In the genomic region with DNA sequence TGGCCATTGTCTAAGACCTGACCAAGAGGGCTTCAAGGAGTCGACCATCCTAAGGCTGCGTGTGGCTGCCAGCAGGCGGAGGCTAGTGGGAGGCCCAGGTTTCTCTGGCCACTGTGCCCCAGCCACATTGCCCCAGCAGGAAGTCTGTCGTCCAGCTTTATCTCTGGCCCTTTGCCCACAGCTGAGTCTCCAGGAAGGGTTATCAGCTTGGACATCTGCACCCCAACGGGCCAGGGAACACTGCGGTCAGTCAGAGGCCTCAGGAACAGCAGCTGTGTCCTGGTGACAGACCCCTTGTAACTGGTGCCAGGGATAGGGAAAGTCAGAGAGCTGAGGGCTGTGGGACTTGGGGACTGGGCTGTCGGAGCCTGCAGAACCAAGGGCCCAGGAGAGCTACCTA, we compare ENCODE assay signal across 9 mouse cellular contexts.
DNase-seq lines count a peak whose midpoint lies in the region; ATAC-seq and TF ChIP-seq lines count a peak whose summit lies in the region.
"Had no signal": no experiment of that assay in that cellular context is flagged by ENCODE, and none has a peak within 500 bp of the region (broad histone marks: within the 10 kb centered on the region; RNA-seq: fewer than 3 reads in every experiment).

No protein-coding gene starts in this region.

- H3K4me2 ChIP-seq in midbrain, postnatal 0 days (ENCODE audit: low read depth, low read length, poor library complexity, severe bottlenecking): no peak overlapping the region
- H3K4me2 ChIP-seq in liver, embryonic 16.5 days (ENCODE audit: low read depth, low read length): peak overlapping the region; percentile 88

- TF ChIP-seq CTCF in midbrain, postnatal 0 days (IDR thresholded peaks at IDR 0.05): no peak

- H3K4me1 ChIP-seq in midbrain, embryonic 10.5 days: peaks cover 95% of the 10 kb centered on the region
- peaks cover 4% of the 10 kb centered on the region; the same call in 1 of the 2 replicates for H3K4me1 ChIP-seq in midbrain, postnatal 0 days (ENCODE audit: insufficient read depth, low read length)
- peaks cover 91% of the 10 kb centered on the region for H3K4me1 ChIP-seq in liver, embryonic 16.5 days (ENCODE audit: control insufficient read depth, low read depth, low read length)

- 72% methylated on average over 7 of the region's 7 CpGs for WGBS in midbrain, embryonic 10.5 days
- WGBS in midbrain, postnatal 0 days: 69% methylated on average over 7 of the region's 7 CpGs
- 10% methylated on average over 7 of the region's 7 CpGs for WGBS in liver, embryonic 16.5 days (ENCODE audit: insufficient replicate concordance)

- intact Hi-C loops in heart, postnatal 36 days (cut with DNase I): loop anchor here (5.0 kb wide), 1 partner anchor 88 kb away; no protein-coding TSS in a partner anchor

- no peak overlapping the region for H3K9ac ChIP-seq in midbrain, postnatal 0 days (replicated peaks; ENCODE audit: low read length, poor library complexity, severe bottlenecking)
- H3K9ac ChIP-seq in liver, embryonic 16.5 days (ENCODE audit: low read depth, low read length): peak overlapping the region; percentile 80
- H3K9ac ChIP-seq: stomach, embryonic 15.5 days had no signal

- H3K4me3 ChIP-seq in midbrain, embryonic 10.5 days: no peak overlapping the region
- H3K4me3 ChIP-seq in midbrain, postnatal 0 days (ENCODE audit: low read depth, low read length): no peak overlapping the region
- H3K4me3 ChIP-seq in liver, embryonic 16.5 days (ENCODE audit: low read depth, low read length): peak overlapping the region; percentile 67
- H3K4me3 ChIP-seq: stomach, embryonic 15.5 days had no signal

- H3K9me3 ChIP-seq in midbrain, embryonic 10.5 days (replicated peaks): no peaks in the 10 kb centered on the region
- H3K9me3 ChIP-seq in midbrain, postnatal 0 days (ENCODE audit: low read length): no peaks in the 10 kb centered on the region
- no peaks in the 10 kb centered on the region for H3K9me3 ChIP-seq in liver, embryonic 16.5 days (replicated peaks; ENCODE audit: control insufficient read depth, low read length)
- H3K9me3 ChIP-seq: stomach, embryonic 15.5 days had no signal

- ATAC-seq in midbrain, postnatal 0 days (ENCODE audit: low FRiP score): no peak
- peak; percentile 12 for ATAC-seq in liver, embryonic 16.5 days (ENCODE audit: low read depth)
- no peak for ATAC-seq in activated CD4-positive, CD25-positive, alpha-beta regulatory T cell, adult 4 months

- H3K36me3 ChIP-seq in midbrain, embryonic 10.5 days: no peaks in the 10 kb centered on the region
- no peaks in the 10 kb centered on the region for H3K36me3 ChIP-seq in midbrain, postnatal 0 days (ENCODE audit: insufficient read depth, low read length)
- no peaks in the 10 kb centered on the region for H3K36me3 ChIP-seq in liver, embryonic 16.5 days (ENCODE audit: control insufficient read depth, insufficient read depth)
- H3K36me3 ChIP-seq: stomach, embryonic 15.5 days had no signal

- H3K27me3 ChIP-seq in midbrain, embryonic 10.5 days (ENCODE audit: low read depth, poor library complexity, severe bottlenecking): peaks cover 39% of the 10 kb centered on the region
- H3K27me3 ChIP-seq in midbrain, postnatal 0 days (ENCODE audit: insufficient read depth, low read length): no peaks in the 10 kb centered on the region
- no peaks in the 10 kb centered on the region for H3K27me3 ChIP-seq in liver, embryonic 16.5 days (ENCODE audit: control insufficient read depth, insufficient read depth, low read depth, low read length)
- H3K27me3 ChIP-seq: stomach, embryonic 15.5 days had no signal

- no peak for DNase-seq in midbrain, embryonic 10.5 days (ENCODE audit: low spot score)
- DNase-seq in midbrain, postnatal 0 days (ENCODE audit: low spot score): no peak
- peak; percentile 65 for DNase-seq in c-Kit-positive CD71-positive TER-119-positive erythroid progenitor cells, embryonic 14.5 days (ENCODE audit: low spot score)
- peak; percentile 50 to 60 for DNase-seq in heart, postnatal 36 days
- DNase-seq in frontal cortex, postnatal 36 days (ENCODE audit: low spot score in 2 of 2): no peak
- no peak for DNase-seq in layer of hippocampus, adult 8-10 months (ENCODE audit: low spot score in 2 of 2)

- H3K27ac ChIP-seq in midbrain, embryonic 10.5 days (replicated peaks): peak overlapping the region; percentile 6
- no peak overlapping the region for H3K27ac ChIP-seq in midbrain, postnatal 0 days (ENCODE audit: low read depth, low read length)
- H3K27ac ChIP-seq in liver, embryonic 16.5 days (ENCODE audit: low read length): peak overlapping the region; percentile 98

Comparison
In these comparisons a context has a peak if more than half of its experiments do, and no peak if none do; other contexts are left out.
1. DNase-seq: peak in c-Kit-positive CD71-positive TER-119-positive erythroid progenitor cells, embryonic 14.5 days (single experiment) and heart, postnatal 36 days (2 of 2); none in midbrain, embryonic 10.5 days (single experiment), midbrain, postnatal 0 days (single experiment), frontal cortex, postnatal 36 days (0 of 2) and layer of hippocampus, adult 8-10 months (0 of 2).